Mouse (Mus musculus) limb, embryonic 14.5 days (tissue): ENCODE results near the gene Slc5a5. TPM values are rescaled to one million over a fixed set of nuclear protein-coding genes. Genes with fewer than 3 reads are reported as not detected.
A peak's percentile ranks its signal among the peaks of the same experiment; 100 is the strongest.

Source experiments
- ATAC-seq: fragments of 200-750 bp; cut with Nextera tagmentation; 2 replicates; pipeline ENCODE4 v1.8.0; 2017; ENCODE audit warnings: low read depth, moderate number of reproducible peaks, moderate TSS enrichment; ENCODE audit not compliant: low FRiP score
- DNase-seq: peaks from one replicate; pipeline ENCODE4 v3.0.0-alpha.2; 2015; ENCODE audit warnings: low spot score
- H3K27ac ChIP-seq: fragments of 300-500 bp; sonication (generic); replicated peaks from 2 replicates; pipeline ENCODE4 v1.5.1; 2014; ENCODE audit warnings: low read depth, mild to moderate bottlenecking, low read length, moderate library complexity, mixed read lengths
- H3K27me3 ChIP-seq: fragments of 300-500 bp; sonication (generic); 2 replicates; pipeline ENCODE4 v1.6.1; 2014; ENCODE audit warnings: low read length, mixed read lengths; ENCODE audit not compliant: control insufficient read depth, insufficient read depth
- H3K36me3 ChIP-seq: fragments of 300-500 bp; sonication (generic); 2 replicates; pipeline ENCODE4 v1.6.1; 2014; ENCODE audit warnings: mild to moderate bottlenecking, low read length, moderate library complexity, mixed read lengths; ENCODE audit not compliant: control insufficient read depth, insufficient read depth
- H3K4me1 ChIP-seq: fragments of 300-500 bp; sonication (generic); 2 replicates; pipeline ENCODE4 v1.6.1; 2014; ENCODE audit warnings: antibody characterized with exemption, low read length, mixed read lengths; ENCODE audit not compliant: control insufficient read depth, insufficient read depth
- H3K4me2 ChIP-seq: fragments of 300-500 bp; sonication (generic); replicated peaks from 2 replicates; pipeline ENCODE4 v1.6.1; 2014; ENCODE audit warnings: low read depth, mild to moderate bottlenecking, low read length, moderate library complexity; ENCODE audit not compliant: severe bottlenecking
- H3K4me3 ChIP-seq: fragments of 300-500 bp; sonication (generic); replicated peaks from 2 replicates; pipeline ENCODE4 v1.5.1; 2014; ENCODE audit warnings: low read length
- H3K9ac ChIP-seq: fragments of 300-500 bp; sonication (generic); 2 replicates; pipeline ENCODE4 v1.6.1; 2014; ENCODE audit warnings: mild to moderate bottlenecking, low read depth, low read length, moderate library complexity; ENCODE audit not compliant: severe bottlenecking
- H3K9me3 ChIP-seq: fragments of 300-500 bp; sonication (generic); 2 replicates; pipeline ENCODE4 v1.6.1; 2016; ENCODE audit warnings: low read length; ENCODE audit not compliant: control insufficient read depth
- POLR2A ChIP-seq: fragments of 200-500 bp; IDR thresholded peaks from 2 replicates; pipeline ENCODE4 v1.8.0; 2012; ENCODE audit warnings: inconsistent platforms, mild to moderate bottlenecking, moderate library complexity, borderline replicate concordance; ENCODE audit not compliant: insufficient read depth, insufficient read length; ENCODE audit errors: extremely low read depth
- WGBS: fragments of 180-500 bp; shearing (Covaris S2); extraction: QIAGEN DNeasy Blood & Tissue Kit; methylation state at CpG from one replicate; pipeline ENCODE4 v1.1.7; 2014; 5-methylcytosine and 5-hydroxymethylcytosine counted together
- polyA plus RNA-seq, 2 experiments: library from polyadenylated mRNA; depleted of rRNA in 1 of 2; stranded (reverse) in 1 of 2; unstranded in 1 of 2; fragments of >200 nt; fragmentation: Nextera tagmentation in 1 of 2; extraction: Ambion mirVana in 1 of 2; gene quantifications; 2 replicates each; pipeline versions ENCODE4 v1.2.1 to v1.2.3; 2012 to 2014

The Slc5a5 gene
- polyA plus RNA-seq, 2 experiments = 0.83 to 1.4 TPM

DNA sequence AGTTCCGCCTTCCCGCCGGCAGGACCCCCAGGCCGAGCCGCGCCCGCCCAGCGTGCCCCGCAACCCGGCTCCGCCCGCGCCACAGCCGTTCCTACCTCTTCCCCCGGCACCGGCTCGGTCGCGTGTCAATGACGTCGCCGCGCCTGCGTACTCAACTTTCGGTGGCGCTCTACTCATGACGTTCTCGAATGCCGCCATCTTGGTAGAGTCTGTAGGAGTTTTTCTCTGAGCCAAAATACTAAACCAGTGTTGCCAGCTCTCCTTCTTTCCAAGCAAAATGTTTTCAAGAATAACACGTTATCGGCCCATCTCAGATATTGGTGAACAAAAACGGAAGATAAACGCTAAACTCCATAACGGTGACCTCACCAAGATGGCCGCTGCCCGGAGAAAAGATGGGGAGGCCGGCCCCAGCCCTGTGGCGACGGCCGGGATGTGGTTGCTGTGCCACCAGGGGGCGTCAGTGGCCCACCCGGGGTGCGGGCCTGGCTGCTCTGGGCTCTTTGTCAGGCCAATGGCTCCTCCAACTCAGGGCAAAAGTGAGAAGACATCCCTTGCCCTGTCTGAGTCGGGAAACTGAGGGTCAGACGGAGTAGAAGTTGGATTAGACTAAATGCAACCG, 19.1 kb downstream of the Slc5a5 start, which contains the start of gene Ccdc124:
TSS of gene Ccdc124 (minus strand) at position 572 of the 622 bp plus-strand sequence.
- Histone ChIP-seq H3K4me2 (peak within 1 kb of the TSS; percentile 94), H3K9ac (peak within 1 kb of the TSS; percentile 71), H3K9me3 (no peaks in the 10 kb centered on the region), H3K36me3 (no peaks in the 10 kb centered on the region), H3K4me1 (peaks cover 9% of the 10 kb centered on the region), H3K27ac (peak within 1 kb of the TSS; percentile 91), H3K27me3 (no peaks in the 10 kb centered on the region), H3K4me3 (peak within 1 kb of the TSS; percentile 80)
- peak; percentile 92 for ATAC-seq
- DNase-seq = peak; percentile 95
- WGBS = 1% methylated on average over 41 of the region's 46 CpGs
- peak; percentile 48; the same call in 1 of the 2 replicates for TF ChIP-seq POLR2A

DNA sequence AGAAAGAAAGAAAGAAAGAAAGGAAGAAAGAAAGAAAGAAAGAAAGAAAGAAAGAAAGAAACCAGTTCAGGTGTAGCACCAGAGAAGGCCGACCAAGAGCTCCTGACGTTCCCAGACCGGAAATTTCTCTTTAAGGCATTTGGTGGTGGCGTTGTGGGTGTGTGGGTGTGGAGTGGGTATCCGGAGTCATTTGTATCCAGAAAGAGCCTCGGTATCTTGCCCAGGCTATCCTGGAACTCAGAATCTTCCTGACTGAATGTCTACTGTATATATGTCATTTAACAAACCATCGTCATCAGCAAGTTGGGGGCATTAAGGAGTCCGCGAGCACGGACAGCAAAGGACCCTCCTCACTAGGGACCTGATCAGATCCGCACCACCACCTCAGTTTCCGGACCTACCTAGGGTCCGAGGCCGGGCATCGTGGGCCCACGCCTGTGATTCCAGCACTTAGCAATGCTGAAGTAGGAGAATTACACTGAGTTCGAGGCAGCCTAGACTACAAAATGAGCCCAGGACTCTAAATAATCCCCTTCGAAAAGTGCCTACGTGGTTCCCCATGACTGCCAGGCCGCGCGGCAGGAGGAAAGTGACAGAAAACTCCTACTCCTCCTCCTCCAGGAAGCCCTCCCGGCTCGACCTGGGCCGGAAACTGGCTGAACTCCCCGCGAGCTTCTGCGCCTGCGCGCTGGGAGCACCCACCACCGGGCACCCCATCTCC, 19.8 kb downstream of the Slc5a5 start:
- Histone ChIP-seq H3K4me3 (peak overlapping the region; percentile 80), H3K4me2 (peak overlapping the region; percentile 94), H3K9ac (peak overlapping the region; percentile 71), H3K27me3 (no peaks in the 10 kb centered on the region), H3K36me3 (no peaks in the 10 kb centered on the region; the same call in 1 of the 2 replicates), H3K4me1 (peaks cover 9% of the 10 kb centered on the region), H3K9me3 (no peaks in the 10 kb centered on the region), H3K27ac (peak overlapping the region; percentile 91)
- no peak for ATAC-seq
- DNase-seq = no peak
- TF ChIP-seq POLR2A = no peak
- 3% methylated on average over 28 of the region's 31 CpGs for WGBS

DNA sequence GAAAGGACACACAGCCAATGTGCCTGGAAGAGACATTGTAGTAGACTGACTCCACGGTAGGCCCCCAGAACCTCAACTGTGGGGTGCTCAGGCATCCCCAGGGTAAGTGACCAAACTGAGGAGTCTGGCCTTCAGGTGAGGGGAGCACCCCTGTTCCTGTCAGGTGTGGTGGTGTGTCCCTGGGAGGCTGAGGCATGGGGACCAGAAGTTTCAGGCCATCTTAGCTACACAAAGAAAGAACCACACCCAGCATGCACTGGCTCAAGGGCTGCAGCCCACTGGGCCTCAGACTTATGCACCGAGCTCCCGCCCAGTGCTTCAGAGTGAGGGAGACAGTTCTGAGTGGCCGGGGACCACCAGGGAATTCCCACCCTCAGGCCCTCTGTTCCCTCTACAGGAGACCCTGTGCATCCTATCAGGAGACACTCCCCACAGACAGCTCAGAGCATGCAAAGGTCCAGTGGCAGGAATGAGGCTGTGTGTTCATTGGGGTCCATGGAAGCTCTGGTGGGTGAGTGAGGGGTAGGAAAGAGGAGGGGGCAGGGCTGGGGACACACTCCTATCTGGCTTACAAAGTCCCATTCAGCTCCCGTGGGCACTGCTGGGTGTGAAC, 21.3 kb downstream of the Slc5a5 start:
- DNase-seq = no peak
- 87% methylated on average over 5 of the region's 5 CpGs for WGBS
- Histone ChIP-seq H3K27me3 (no peaks in the 10 kb centered on the region), H3K4me2 (no peak overlapping the region), H3K36me3 (no peaks in the 10 kb centered on the region; the same call in 1 of the 2 replicates), H3K4me1 (peaks cover 12% of the 10 kb centered on the region), H3K27ac (no peak overlapping the region), H3K9ac (no peak overlapping the region), H3K4me3 (no peak overlapping the region), H3K9me3 (no peaks in the 10 kb centered on the region)
- no peak for TF ChIP-seq POLR2A
- no peak for ATAC-seq

DNA sequence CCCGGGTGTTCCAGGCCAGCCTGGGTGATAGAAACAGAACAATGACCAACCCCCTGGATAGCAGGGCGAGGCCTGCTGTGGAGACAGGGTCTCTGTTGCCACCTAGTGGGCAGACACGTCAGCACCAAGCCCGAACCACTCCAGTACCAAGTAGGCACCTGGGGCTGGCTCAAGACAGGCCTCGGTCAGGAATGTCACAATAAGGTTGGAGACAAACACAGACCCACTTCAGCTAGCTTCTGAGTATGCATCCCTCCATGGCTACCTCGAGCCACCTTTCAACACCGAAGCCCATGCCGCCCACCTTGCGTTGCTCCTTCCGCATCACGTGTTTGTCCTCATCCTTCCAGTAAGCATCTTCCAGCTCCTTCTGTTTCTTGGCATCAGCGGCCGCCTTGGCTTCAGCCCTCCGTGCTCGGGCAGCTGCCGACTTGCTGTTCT, 22.9 kb downstream of the Slc5a5 start:
- no peak overlapping the region for H3K4me2 ChIP-seq
- H3K9ac ChIP-seq = no peak overlapping the region
- no peak for TF ChIP-seq POLR2A
- peaks cover 17% of the 10 kb centered on the region for H3K4me1 ChIP-seq
- ATAC-seq (no peak), DNase-seq (peak; percentile 74)
- 50% methylated on average over 16 of the region's 16 CpGs for WGBS
- no peaks in the 10 kb centered on the region for H3K27me3 ChIP-seq
- no peaks in the 10 kb centered on the region for H3K9me3 ChIP-seq
- no peaks in the 10 kb centered on the region; the same call in 1 of the 2 replicates for H3K36me3 ChIP-seq
- H3K27ac ChIP-seq = no peak overlapping the region
- H3K4me3 ChIP-seq = no peak overlapping the region

DNA sequence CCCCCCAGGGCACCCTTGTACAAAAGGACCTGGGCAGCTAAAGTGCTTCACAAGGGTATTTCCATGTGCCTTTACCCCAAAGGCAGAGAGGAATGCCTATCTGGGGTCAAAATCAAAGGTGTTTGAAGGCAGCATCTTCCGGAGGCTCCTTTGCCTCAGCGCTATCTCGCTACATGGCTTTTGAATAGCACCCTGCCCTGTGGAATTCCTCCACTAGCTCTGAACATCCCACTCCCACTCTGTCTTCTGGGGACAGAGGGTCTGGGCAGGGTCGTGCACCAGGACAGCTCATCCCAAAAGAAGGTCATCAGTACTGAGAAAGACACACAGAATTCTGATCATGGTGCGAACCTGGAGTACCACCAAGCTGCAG, 23.4 kb downstream of the Slc5a5 start:
- no peak for TF ChIP-seq POLR2A
- Histone ChIP-seq H3K4me1 (peaks cover 21% of the 10 kb centered on the region), H3K4me2 (peak overlapping the region; percentile 42; the same call in 1 of the 2 replicates), H3K9ac (no peak overlapping the region), H3K36me3 (no peaks in the 10 kb centered on the region; the same call in 1 of the 2 replicates), H3K27ac (no peak overlapping the region), H3K4me3 (no peak overlapping the region; the same call in 1 of the 2 replicates), H3K9me3 (no peaks in the 10 kb centered on the region), H3K27me3 (no peaks in the 10 kb centered on the region)
- WGBS = 44% methylated on average over 5 of the region's 5 CpGs
- ATAC-seq = no peak
- no peak for DNase-seq
